Mouse (Mus musculus): ENCODE measurements around the gene Arl15.

The Arl15 gene

GRCm38 (mm10) chr13:114162753-114163152 is 368.4 kb downstream of the Arl15 start:
- no peak for DNase-seq

- DNase-seq = no peak
Observed at GRCm38 (mm10) chr13:114165616-114166015, 371.3 kb downstream of the Arl15 start.

- DNase-seq = no peak
Observed at GRCm38 (mm10) chr13:114166439-114167183, 372.3 kb downstream of the Arl15 start.

- no peak for DNase-seq
Observed at GRCm38 (mm10) chr13:114170061-114170460, 375.8 kb downstream of the Arl15 start.

GRCm38 (mm10) chr13:114171465-114171864 is 377.2 kb downstream of the Arl15 start:
- DNase-seq = no peak

- no peak for DNase-seq
Observed at GRCm38 (mm10) chr13:114188107-114188506, 393.8 kb downstream of the Arl15 start.

- DNase-seq = no peak
Observed at GRCm38 (mm10) chr13:114188801-114189200, 394.5 kb downstream of the Arl15 start.

- DNase-seq = no peak
Observed at GRCm38 (mm10) chr13:114189441-114189840, 395.1 kb downstream of the Arl15 start.

- DNase-seq = no peak
Observed at GRCm38 (mm10) chr13:114190898-114191297, 396.6 kb downstream of the Arl15 start.

GRCm38 (mm10) chr13:114198252-114198799 is 404.0 kb downstream of the Arl15 start:
- DNase-seq = no peak

- no peak for DNase-seq
Observed at GRCm38 (mm10) chr13:114199746-114200145, 405.4 kb downstream of the Arl15 start.

- no peak for DNase-seq
Observed at GRCm38 (mm10) chr13:114200545-114200944, 406.2 kb downstream of the Arl15 start.

- DNase-seq = no peak
Observed at GRCm38 (mm10) chr13:114202806-114203570, 408.7 kb downstream of the Arl15 start.
